Mouse (Mus musculus) spleen, adult 18-20 months (tissue): ENCODE measurements at regions not wholly inside any gene's neighbourhood (a gene's known extent, or its start where the extent isn't known, plus 50 kb on each side); places are given as distances from the start of the nearest gene placed in this dataset.

Experiments
- DNase-seq, 2 experiments: peaks; one replicate each; pipeline ENCODE4 v3.0.0; 2022; ENCODE audit warnings: mixed read lengths in 2 of 2

GRCm38 (mm10) chr17:83138493-83139417 lies 76.3 kb upstream of the Pkdcc start:
- no peak for DNase-seq

DNA sequence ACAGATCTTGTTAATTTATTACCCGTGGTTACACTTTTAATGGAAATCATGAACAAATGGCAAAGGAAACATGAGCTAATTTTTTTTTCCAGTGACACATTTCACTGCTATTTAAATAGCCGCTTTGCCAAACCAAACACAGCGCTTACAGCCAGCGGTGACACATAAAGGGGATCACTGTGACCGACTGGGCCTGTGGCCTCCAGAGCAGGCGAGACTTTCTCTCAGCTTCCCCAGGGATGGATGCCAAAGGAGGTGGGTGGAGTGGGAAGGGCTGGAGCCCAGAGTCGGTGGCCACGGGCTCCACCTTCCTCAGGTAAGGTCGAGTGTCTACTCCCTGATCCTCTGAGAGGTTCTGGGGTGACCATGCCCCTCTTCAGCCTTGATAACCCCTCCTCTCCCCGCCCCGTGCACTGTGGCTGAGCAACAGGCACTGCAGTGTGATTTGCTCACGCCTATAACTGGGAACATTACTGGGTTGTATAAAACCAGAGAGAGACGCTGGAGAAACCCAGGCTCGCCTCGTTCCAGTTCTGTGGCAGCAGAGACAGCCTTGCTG lies 66.6 kb upstream of the Pkdcc start:
- no peak for DNase-seq

GRCm38 (mm10) chr17:83149336-83149735 lies 65.8 kb upstream of the Pkdcc start:
- no peak for DNase-seq

DNA sequence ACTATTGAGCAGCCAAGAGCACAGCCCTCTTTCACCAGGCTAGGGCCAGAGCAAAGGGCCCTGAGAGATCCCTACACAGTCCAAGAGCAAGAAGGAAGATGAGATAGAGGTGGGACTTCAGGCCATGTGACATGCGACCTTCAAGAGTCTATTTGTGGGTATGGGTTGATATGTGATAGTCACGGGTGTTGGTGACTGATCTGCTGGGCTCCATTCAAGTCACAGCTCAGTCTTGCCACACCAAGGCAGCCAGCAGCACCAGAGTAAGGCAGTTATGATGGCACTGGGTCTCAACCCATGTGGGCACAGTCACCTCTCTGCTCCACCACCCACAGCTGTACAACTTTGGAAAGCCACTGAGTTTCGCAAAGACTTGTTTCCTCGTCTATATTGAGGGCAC lies 60.0 kb upstream of the Pkdcc start:
- no peak for DNase-seq

- DNase-seq = no peak
Measured at GRCm38 (mm10) chr17:83156682-83157081, 58.4 kb upstream of the Pkdcc start.

GRCm38 (mm10) chr17:83158053-83158452 lies 57.0 kb upstream of the Pkdcc start:
- no peak for DNase-seq

DNA sequence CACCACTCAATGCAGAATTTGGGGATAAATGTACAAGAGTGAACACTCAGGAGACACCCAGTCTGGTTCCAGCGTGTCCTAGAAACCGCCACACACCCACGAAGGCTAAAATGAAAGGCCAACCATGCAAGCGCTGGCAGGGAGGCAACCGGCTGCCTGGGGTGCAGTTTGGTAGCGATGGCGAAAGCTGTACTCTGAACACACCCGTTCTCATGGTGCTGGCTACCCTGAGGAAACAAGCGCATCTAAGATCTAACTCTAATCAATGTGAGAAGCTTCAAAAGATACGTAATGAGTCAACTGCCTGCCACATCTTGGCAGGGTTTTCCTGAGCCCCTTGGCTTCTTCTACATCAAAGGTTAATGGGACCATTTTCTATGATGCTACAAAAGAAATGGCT lies 56.4 kb upstream of the Pkdcc start:
- no peak for DNase-seq

- no peak for DNase-seq
Measured at GRCm38 (mm10) chr17:83159634-83160033, 55.5 kb upstream of the Pkdcc start.

- no peak for DNase-seq
Measured at GRCm38 (mm10) chr17:83160296-83160695, 54.8 kb upstream of the Pkdcc start.

- no peak for DNase-seq
Measured at GRCm38 (mm10) chr17:83161731-83162130, 53.4 kb upstream of the Pkdcc start.

GRCm38 (mm10) chr17:83163952-83164560 lies 51.0 kb upstream of the Pkdcc start:
- no peak for DNase-seq

DNA sequence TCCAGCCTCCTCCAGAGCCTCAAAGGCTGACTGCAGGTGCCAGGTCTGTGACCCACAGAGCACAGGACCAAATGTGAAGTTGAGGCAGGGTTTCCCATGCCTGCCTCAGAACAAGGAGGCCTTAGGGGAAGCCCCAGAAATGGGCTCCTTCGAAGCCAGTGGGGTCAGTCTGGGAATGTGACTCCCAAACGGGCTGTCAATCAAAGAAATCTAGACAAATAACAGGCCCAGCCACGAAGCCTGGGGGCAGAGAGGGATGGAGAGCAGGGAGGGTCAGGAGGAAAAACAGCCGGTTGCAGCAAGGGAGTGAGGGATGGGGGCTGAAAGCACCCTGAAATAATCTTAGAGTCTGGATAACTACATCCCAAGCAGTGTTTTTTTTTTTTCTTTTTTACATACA lies 50.4 kb upstream of the Pkdcc start:
- DNase-seq = no peak

- no peak for DNase-seq
Measured at GRCm38 (mm10) chr17:83165140-83165539, 50.0 kb upstream of the Pkdcc start.
